Mouse (Mus musculus): ENCODE results near the gene Pfdn5. TPM values are rescaled to one million over a fixed set of nuclear protein-coding genes. Genes with fewer than 3 reads are reported as not detected.

Pfdn5 gene
- total RNA-seq (2021), result 100 to 1,000 TPM; 374 to 425 TPM

GRCm38 (mm10) chr15:102326022-102326576 is at the start of gene Pfdn5:
Gene Pfdn5, plus strand, starts transcription at chr15:102326116.
- intact Hi-C loops (cut with DNase I), result no loop called here
- DNase-seq (ENCODE audit: low spot score in 2 of 2), result peak; percentile 86

- no peak for DNase-seq (ENCODE audit: low spot score in 2 of 2)
- intact Hi-C loops (cut with DNase I), result loop anchor here (2.0 kb wide), 1 partner anchor 32 kb away; no protein-coding TSS in a partner anchor
These were observed 47.2 kb upstream of the Pfdn5 start for GRCm38 (mm10) chr15:102278726-102279091.

- DNase-seq (ENCODE audit: low spot score in 2 of 2), result peak; percentile 87 to 88
- intact Hi-C loops (cut with DNase I), result loop anchor here (2.0 kb wide), 1 partner anchor 32 kb away; no protein-coding TSS in a partner anchor
These were observed 46.7 kb upstream of the Pfdn5 start, which contains the start of gene Mfsd5 for GRCm38 (mm10) chr15:102279092-102279782. Gene Mfsd5, plus strand, starts transcription at chr15:102279454.

GRCm38 (mm10) chr15:102279783-102280520 is 46.0 kb upstream of the Pfdn5 start:
- no peak for DNase-seq (ENCODE audit: low spot score in 2 of 2)
- intact Hi-C loops (cut with DNase I), result loop anchor here (2.0 to 5.0 kb wide), 2 partner anchors 33 to 37 kb away; no protein-coding TSS in a partner anchor

GRCm38 (mm10) chr15:102280623-102281022 is 45.3 kb upstream of the Pfdn5 start:
- intact Hi-C loops (cut with DNase I), result loop anchor here (5.0 kb wide), 1 partner anchor 37 kb away; no protein-coding TSS in a partner anchor
- DNase-seq (ENCODE audit: low spot score in 2 of 2), result no peak

- intact Hi-C loops (cut with DNase I), result loop anchor here (5.0 kb wide), 1 partner anchor 35 kb away; no protein-coding TSS in a partner anchor
- DNase-seq (ENCODE audit: low spot score in 2 of 2), result no peak
These were observed 43.2 kb upstream of the Pfdn5 start for GRCm38 (mm10) chr15:102282463-102283292.

GRCm38 (mm10) chr15:102283648-102284047 is 42.3 kb upstream of the Pfdn5 start:
- intact Hi-C loops (cut with DNase I), result loop anchor here (5.0 kb wide), 1 partner anchor 34 kb away; no protein-coding TSS in a partner anchor
- no peak for DNase-seq (ENCODE audit: low spot score in 2 of 2)

GRCm38 (mm10) chr15:102287395-102287794 is 38.5 kb upstream of the Pfdn5 start:
- DNase-seq (ENCODE audit: low spot score in 2 of 2), result no peak
- intact Hi-C loops (cut with DNase I), result no loop called here

GRCm38 (mm10) chr15:102295633-102296367 is 30.1 kb upstream of the Pfdn5 start, which contains the start of gene Espl1:
Gene Espl1, plus strand, starts transcription at chr15:102296266.
- DNase-seq (ENCODE audit: low spot score in 2 of 2), result peak; percentile 87 to 90
- intact Hi-C loops (cut with DNase I), result no loop called here

GRCm38 (mm10) chr15:102296368-102297006 is 29.4 kb upstream of the Pfdn5 start:
- no peak for DNase-seq (ENCODE audit: low spot score in 2 of 2)
- intact Hi-C loops (cut with DNase I), result no loop called here

- DNase-seq (ENCODE audit: low spot score in 2 of 2), result no peak
- intact Hi-C loops (cut with DNase I), result no loop called here
These were observed 23.4 kb upstream of the Pfdn5 start for GRCm38 (mm10) chr15:102302542-102302941.

- no peak for DNase-seq (ENCODE audit: low spot score in 2 of 2)
- intact Hi-C loops (cut with DNase I), result no loop called here
These were observed 17.2 kb upstream of the Pfdn5 start for GRCm38 (mm10) chr15:102308717-102309116.

GRCm38 (mm10) chr15:102310074-102310845 is 15.7 kb upstream of the Pfdn5 start:
- no peak for DNase-seq (ENCODE audit: low spot score in 2 of 2)
- intact Hi-C loops (cut with DNase I), result no loop called here

GRCm38 (mm10) chr15:102311489-102311888 is 14.4 kb upstream of the Pfdn5 start:
- no peak for DNase-seq (ENCODE audit: low spot score in 2 of 2)
- intact Hi-C loops (cut with DNase I), result no loop called here

- intact Hi-C loops (cut with DNase I), result loop anchor here (5.0 kb wide), 2 partner anchors 33 to 78 kb away; no protein-coding TSS in a partner anchor
- no peak for DNase-seq (ENCODE audit: low spot score in 2 of 2)
These were observed 10.6 kb upstream of the Pfdn5 start for GRCm38 (mm10) chr15:102315292-102315691.

GRCm38 (mm10) chr15:102316263-102316662 is 9.7 kb upstream of the Pfdn5 start:
- peak; percentile 32 to 57 for DNase-seq (ENCODE audit: low spot score in 2 of 2)
- intact Hi-C loops (cut with DNase I), result loop anchor here (5.0 kb wide), 2 partner anchors 34 to 79 kb away; no protein-coding TSS in a partner anchor

All from left cerebral cortex, postnatal 36 days (tissue).